Mouse (Mus musculus) layer of hippocampus, postnatal 36 days (tissue): ENCODE measurements around the gene Ak7. TPM values are rescaled to one million over a fixed set of nuclear protein-coding genes. Genes with fewer than 3 reads are reported as not detected.

ENCODE experiments used
- DNase-seq, 2 experiments: peaks; one replicate each; pipeline ENCODE4 v3.0.0; 2022
- total RNA-seq, 2 experiments: library from RNA; stranded (reverse); gene quantifications; 2 replicates each; pipeline ENCODE4 v1.2.3; 2021

Gene Ak7
- total RNA-seq, 2 experiments from 2014 or later = 0.77 to 0.81 TPM

- DNase-seq = no peak
These were observed 84.1 kb downstream of the Ak7 start for GRCm38 (mm10) chr12:105789885-105790284.

- DNase-seq = no peak
These were observed 89.1 kb downstream of the Ak7 start for GRCm38 (mm10) chr12:105794896-105795295.

GRCm38 (mm10) chr12:105798001-105798400 is 92.2 kb downstream of the Ak7 start:
- DNase-seq = no peak

- no peak for DNase-seq
These were observed 100.0 kb downstream of the Ak7 start for GRCm38 (mm10) chr12:105805790-105806189.

GRCm38 (mm10) chr12:105806205-105806604 is 100.4 kb downstream of the Ak7 start:
- no peak for DNase-seq

GRCm38 (mm10) chr12:105807416-105807815 is 101.6 kb downstream of the Ak7 start:
- DNase-seq = no peak

GRCm38 (mm10) chr12:105808945-105809344 is 103.2 kb downstream of the Ak7 start:
- no peak for DNase-seq

- no peak for DNase-seq
These were observed 104.8 kb downstream of the Ak7 start for GRCm38 (mm10) chr12:105810608-105811007.

GRCm38 (mm10) chr12:105813957-105814356 is 108.2 kb downstream of the Ak7 start:
- DNase-seq = no peak

- no peak for DNase-seq
These were observed 117.7 kb downstream of the Ak7 start for GRCm38 (mm10) chr12:105823472-105823871.

- no peak for DNase-seq
These were observed 119.0 kb downstream of the Ak7 start for GRCm38 (mm10) chr12:105824743-105825142.

- DNase-seq = no peak
These were observed 119.5 kb downstream of the Ak7 start for GRCm38 (mm10) chr12:105825266-105825665.

Other genes with a start within 250 kb of the Ak7 start
- under 1 TPM; 0.20 to 0.35 TPM for gene Bdkrb2, start 142.8 kb upstream of the Ak7 start, total RNA-seq
- gene Bdkrb1, start 102.9 kb upstream of the Ak7 start, total RNA-seq = not detected
- 10 to 100 TPM; 25.5 to 28.0 TPM for gene Gskip, start 21.1 kb upstream of the Ak7 start, total RNA-seq
- 10 to 100 TPM; 44.9 to 47.7 TPM for gene Atg2b, start 20.8 kb upstream of the Ak7 start, total RNA-seq
- 100 to 1,000 TPM; 155 to 173 TPM for gene Papola, start 78.7 kb downstream of the Ak7 start, total RNA-seq